Mouse (Mus musculus): ENCODE results near the gene Daam2.
A peak's percentile ranks its signal among the peaks of the same experiment; 100 is the strongest.
"Not testable (repeated sequence)": the region's sequence is repeated elsewhere in the genome, so short reads cannot be mapped to it uniquely, and the experiment has no call there.

Daam2 gene

DNA sequence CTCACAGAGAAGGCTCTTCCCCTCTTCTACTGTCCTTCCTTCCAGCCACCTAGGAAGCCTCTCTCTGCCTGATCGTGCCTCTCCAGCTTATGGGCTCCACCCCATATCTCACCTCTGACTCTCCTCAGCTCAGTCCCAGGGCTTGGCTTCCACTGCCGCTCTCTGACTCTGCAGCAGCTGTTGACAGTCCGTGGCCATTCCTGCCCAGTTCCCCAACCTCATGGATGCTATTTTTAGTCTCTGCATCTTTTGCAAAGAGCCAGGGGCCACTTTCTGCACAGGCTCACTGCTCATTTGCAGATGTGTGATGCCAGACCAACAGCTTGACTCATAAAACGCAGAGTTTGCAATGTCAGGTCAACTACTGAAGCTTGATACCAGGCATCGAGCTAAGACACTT lies 75.0 kb downstream of the Daam2 start:
- DNase-seq (ENCODE audit: low read depth in 1 of 2, low spot score in 2 of 2): no peak

DNA sequence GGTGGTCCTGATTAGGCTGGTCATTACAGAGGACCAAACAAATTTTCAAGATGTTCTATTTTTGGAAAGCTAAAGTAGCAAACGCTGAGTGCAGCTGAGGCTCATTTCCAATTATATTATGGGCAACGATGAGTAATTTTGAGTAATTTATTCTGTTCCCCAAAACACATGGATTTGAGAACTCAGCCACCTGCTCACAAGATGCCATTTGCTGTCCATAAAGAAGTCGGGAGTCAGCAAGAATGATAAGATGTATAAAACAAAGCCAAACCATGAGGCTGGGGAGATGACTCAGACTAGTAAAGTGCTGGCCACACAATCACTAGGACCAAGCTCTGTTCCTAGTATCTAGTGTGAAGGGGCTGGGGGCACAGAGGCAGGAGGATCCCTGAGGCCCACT lies 79.7 kb downstream of the Daam2 start:
- DNase-seq (ENCODE audit: low read depth in 1 of 2, low spot score in 2 of 2): no peak

DNA sequence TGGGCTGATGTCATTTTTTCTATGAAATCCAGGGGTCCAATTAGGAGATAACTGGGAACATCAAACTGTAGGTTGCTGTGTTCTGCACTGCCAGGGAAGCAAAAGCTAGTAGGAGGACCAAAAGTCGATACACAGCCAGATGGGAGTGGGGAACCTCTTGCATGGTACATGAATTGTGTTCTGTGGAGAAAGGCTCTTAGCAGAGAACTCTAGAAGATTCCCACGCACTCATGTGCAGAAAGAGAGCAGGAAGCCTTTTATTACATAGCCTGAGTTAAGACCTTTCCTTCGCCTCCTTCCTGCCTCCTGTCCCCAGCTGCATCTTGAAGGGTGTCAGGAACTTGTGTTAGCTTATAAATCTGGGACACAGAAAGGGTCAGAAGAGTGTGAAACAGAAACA lies 82.3 kb downstream of the Daam2 start:
- no peak for DNase-seq (ENCODE audit: low read depth in 1 of 2, low spot score in 2 of 2)

DNA sequence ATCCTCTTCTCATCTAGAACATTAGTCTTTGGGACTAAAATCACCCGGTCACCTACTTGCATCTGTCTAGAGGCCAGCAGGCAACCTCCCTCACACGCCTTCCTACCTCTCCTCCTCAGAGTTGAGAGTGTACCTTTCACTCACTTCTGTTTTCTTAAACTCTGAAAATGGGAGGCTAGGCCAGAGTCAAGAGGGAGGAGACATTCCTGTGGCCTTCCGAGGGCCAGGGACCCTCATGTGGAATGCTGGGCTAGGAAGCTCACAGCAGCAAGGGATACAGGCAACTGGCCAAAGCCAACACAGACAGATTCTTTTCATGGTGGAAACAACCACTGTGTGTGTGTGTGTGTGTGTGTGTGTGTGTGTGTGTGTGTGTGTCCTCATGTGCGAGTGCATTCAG lies 86.8 kb downstream of the Daam2 start:
- DNase-seq (ENCODE audit: low read depth in 1 of 2, low spot score in 2 of 2): no peak

DNA sequence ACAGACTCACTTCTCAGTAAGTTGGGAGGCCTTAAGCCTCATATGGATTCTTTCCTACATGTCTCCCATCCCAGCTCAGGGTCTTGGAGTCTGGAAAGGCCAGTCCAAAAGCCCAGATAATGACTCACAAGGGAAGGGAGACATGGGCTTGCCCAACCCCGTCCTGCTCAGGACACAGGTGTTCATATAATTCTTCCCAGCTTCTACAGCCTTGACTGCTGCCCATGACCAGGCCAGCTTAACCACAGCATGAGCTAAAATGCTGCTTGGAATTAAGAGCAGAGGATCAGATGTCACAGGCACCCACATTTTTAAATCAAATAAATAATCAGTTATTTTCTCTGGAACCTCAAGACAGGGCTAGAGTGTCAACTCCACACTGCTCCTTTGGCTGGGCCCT lies 89.0 kb downstream of the Daam2 start:
- no peak for DNase-seq (ENCODE audit: low read depth in 1 of 2, low spot score in 2 of 2)

GRCm38 (mm10) chr17:49474051-49474450 lies 90.1 kb downstream of the Daam2 start:
- no peak for DNase-seq (ENCODE audit: low read depth in 1 of 2, low spot score in 2 of 2)

GRCm38 (mm10) chr17:49472626-49473025 lies 91.5 kb downstream of the Daam2 start:
- DNase-seq (ENCODE audit: low read depth in 1 of 2, low spot score in 2 of 2): no peak

- peak in 1 of 2 experiments; percentile 11 for DNase-seq (ENCODE audit: low read depth in 1 of 2, low spot score in 2 of 2)
Measured at GRCm38 (mm10) chr17:49468223-49468622, 95.9 kb downstream of the Daam2 start.

GRCm38 (mm10) chr17:49464884-49465283 lies 99.3 kb downstream of the Daam2 start:
- DNase-seq (ENCODE audit: low read depth in 1 of 2, low spot score in 2 of 2): no peak

DNA sequence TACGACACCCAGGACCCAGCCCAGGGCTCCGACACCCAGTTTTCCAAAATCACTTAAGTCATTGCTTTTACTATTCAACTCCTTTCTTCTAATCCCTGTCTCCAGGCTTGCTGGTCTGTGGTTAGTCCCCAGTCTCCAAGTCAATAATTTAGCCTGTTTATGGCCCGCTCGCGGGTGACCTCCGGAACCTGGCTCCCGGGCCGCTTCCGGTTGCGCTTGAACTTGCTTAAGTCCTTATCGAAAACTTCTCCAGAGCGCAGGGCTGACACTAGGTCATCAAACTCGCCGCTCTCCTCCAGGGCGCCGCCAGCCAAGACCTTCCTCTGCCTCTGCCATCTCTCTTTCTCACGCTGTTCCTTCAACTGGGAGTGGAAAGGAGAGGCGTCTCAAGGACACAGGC lies 105.8 kb downstream of the Daam2 start:
- no peak for DNase-seq (ENCODE audit: low read depth in 1 of 2, low spot score in 2 of 2)

- no peak for DNase-seq (ENCODE audit: low read depth in 1 of 2, low spot score in 2 of 2)
Measured at GRCm38 (mm10) chr17:49457833-49458232, 106.3 kb downstream of the Daam2 start.

DNA sequence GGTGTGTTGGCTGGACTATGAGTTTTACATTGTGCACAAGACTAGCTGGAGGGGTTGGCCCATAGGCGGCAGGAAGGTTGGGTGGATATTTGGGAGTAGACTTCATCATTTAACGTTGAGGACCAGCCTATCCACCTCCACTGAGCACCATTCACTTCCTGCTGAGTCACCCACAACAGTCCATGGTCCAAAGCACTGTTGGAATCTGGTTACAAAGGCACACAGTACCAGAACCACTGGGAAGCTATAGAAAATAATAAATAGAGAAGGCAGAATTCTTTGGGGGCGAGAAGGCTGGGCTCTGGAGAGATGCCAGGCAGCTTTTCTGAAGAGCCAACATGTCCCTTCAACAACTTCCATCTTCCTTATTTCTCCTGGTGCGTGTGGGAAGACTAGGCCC lies 107.8 kb downstream of the Daam2 start:
- DNase-seq (ENCODE audit: low read depth in 1 of 2, low spot score in 2 of 2): no peak

GRCm38 (mm10) chr17:49450922-49451321 lies 113.2 kb downstream of the Daam2 start:
- no peak for DNase-seq (ENCODE audit: low read depth in 1 of 2, low spot score in 2 of 2)

GRCm38 (mm10) chr17:49449230-49449608 lies 114.9 kb downstream of the Daam2 start:
- no peak for DNase-seq (ENCODE audit: low read depth in 1 of 2, low spot score in 2 of 2)

- no peak for DNase-seq (ENCODE audit: low read depth in 1 of 2, low spot score in 2 of 2)
Measured at GRCm38 (mm10) chr17:49448570-49449229, 115.4 kb downstream of the Daam2 start.

GRCm38 (mm10) chr17:49442841-49443240 lies 121.3 kb downstream of the Daam2 start:
- not testable (repeated sequence) for DNase-seq (ENCODE audit: low read depth in 1 of 2, low spot score in 2 of 2)

DNA sequence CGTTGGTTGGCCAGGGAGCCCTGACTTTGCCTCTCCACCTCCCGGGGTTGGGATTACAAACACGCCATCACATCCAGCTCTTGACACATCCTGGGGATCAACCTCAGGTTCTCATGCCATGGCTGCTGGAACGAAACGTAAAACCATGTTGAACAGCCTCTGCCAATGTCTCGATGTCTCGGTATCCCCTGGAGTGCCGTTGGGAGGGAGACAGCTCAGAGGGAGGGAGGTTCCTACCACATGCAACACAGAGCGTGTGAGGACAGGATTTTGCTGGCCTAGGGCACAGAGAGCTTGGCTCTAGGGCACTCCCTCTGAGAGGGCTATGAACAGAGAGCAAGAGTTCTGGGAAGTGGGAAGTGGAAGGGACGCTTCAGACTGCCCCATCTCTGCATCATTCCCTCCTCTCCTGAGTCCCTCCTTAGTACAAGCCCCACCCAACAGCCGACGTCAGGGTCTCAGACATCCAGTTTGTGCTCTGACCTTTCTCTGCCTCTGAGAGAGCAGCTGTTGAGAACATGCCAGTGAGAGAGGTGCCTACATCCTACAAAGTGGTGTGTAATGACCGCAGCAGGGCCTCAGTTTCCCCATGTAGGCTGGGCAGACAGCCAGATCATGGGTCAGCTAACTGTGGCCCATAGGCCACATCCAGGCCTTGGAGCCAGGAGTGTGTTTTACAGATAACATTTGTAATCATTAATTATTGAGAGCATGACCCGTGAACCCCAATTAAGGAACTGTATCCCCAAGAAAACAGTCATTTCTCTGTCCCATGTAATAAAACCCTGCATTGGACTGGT lies 123.6 kb downstream of the Daam2 start:
- no peak for DNase-seq (ENCODE audit: low read depth in 1 of 2, low spot score in 2 of 2)

GRCm38 (mm10) chr17:49439706-49440105 lies 124.4 kb downstream of the Daam2 start:
- no peak for DNase-seq (ENCODE audit: low read depth in 1 of 2, low spot score in 2 of 2)

GRCm38 (mm10) chr17:49438822-49439574 lies 125.1 kb downstream of the Daam2 start:
- no peak for DNase-seq (ENCODE audit: low read depth in 1 of 2, low spot score in 2 of 2)

- not testable (repeated sequence) for DNase-seq (ENCODE audit: low read depth in 1 of 2, low spot score in 2 of 2)
Measured at GRCm38 (mm10) chr17:49437306-49437705, 126.8 kb downstream of the Daam2 start.

- DNase-seq (ENCODE audit: low read depth in 1 of 2, low spot score in 2 of 2): no peak
Measured at GRCm38 (mm10) chr17:49436631-49437030, 127.5 kb downstream of the Daam2 start.

DNA sequence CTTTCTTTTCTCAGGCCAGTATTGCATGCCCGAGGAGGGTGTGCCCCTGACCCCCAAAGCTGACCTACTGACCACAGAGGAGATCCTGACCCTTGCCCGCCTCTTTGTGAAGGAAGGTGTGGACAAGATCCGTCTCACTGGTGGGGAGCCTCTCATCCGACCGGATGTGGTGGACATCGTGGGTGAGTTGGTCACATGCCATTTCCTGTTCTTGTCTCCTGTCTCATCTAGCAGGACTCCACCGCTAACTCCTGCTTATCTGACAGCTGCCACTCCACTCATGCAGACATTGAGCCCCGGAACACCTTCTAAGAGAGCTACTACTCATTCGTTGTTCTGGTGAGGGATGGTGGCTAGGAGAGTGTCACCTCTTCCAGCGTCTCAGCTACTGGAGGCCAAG lies 129.1 kb downstream of the Daam2 start:
- DNase-seq (ENCODE audit: low read depth in 1 of 2, low spot score in 2 of 2): no peak

Data from monocyte, adult 2 months (primary cell).